Mouse (Mus musculus) hematopoietic multipotent progenitor cell, adult 10-12 weeks (in vitro differentiated cells): Measurements from ENCODE around the gene Klhl4. TPM values are rescaled to one million over a fixed set of nuclear protein-coding genes. Genes with fewer than 3 reads are reported as not detected.

ENCODE experiments used
- polyA plus RNA-seq: library from polyadenylated mRNA; stranded (reverse); fragments of >175 nt; gene quantifications from 2 replicates; pipeline ENCODE4 v1.2.3, GENCODE M21; 2012; ENCODE audit warnings: low replicate concordance

Gene Klhl4
- 0.07 TPM in 1 of 2 replicates, not detected in the other for polyA plus RNA-seq

GRCm38 (mm10) chrX:114473782-114474731, at the start of gene Klhl4:
Klhl4 (plus strand) TSS chrX:114474333.

